Mouse (Mus musculus): ENCODE data around the gene Gm20388.

- TF ChIP-seq POLR2A (IDR thresholded peaks at IDR 0.05; ENCODE audit: borderline replicate concordance, control insufficient read depth, low read depth, low read length) (no peak), CTCF (IDR thresholded peaks at IDR 0.05; ENCODE audit: control insufficient read depth, insufficient read depth, low read length) (no peak)
Measured at GRCm38 (mm10) chr8:122227345-122227744, 2316.7 kb downstream of the Gm20388 start.

All from bone marrow, adult 2 months (tissue).